Mouse (Mus musculus): Measurements from ENCODE around the gene Zfp740.
"Not testable (repeated sequence)": the region's sequence is repeated elsewhere in the genome, so short reads cannot be mapped to it uniquely, and the experiment has no call there.

Gene Zfp740

DNA sequence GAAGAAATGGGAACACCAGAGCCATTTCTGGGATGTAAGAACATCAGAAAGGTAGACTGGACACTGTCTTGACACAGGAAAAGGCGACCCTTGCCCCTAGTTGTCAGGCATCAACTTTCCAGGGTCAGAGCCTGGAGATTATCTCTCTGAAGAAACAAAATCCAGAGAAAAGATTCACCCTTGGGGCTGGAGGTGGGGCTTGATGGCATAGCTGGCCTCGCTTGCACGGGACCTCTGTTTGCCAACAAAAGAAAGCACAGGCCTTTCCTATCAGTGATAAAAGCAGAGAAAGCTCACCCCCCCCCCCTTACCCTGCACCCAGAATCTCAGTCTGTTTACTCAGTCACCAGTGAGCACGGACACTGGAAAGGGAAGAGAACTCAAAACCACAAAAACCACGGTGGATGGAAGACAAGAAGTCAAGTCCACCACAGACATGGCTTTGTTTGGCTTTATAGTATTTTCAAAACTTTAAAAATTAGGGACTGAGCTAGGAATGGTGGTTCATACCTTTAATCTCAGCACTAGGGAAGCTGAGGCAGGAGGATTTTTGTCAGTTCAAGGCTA is 10.1 kb upstream of the Zfp740 start:
- no peak for DNase-seq

DNA sequence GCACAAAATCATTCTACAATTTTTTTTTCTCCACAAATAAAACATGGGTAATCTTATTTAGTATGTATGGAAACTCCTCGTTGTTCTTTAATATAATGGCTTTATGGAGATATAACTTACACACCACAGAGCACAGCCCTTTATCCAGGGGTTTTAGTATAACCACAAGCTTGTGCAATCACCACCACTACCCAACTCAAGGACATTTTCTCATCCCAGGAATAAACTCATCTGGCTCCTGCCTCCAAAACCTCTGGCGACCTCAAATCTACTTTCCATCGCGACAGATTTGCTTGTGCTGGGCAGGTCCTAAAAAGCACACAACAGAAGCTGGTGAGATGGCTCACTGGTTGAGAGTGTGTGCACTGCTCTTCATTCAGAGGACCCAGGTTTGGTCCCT is 9.4 kb upstream of the Zfp740 start:
- DNase-seq, result no peak

DNA sequence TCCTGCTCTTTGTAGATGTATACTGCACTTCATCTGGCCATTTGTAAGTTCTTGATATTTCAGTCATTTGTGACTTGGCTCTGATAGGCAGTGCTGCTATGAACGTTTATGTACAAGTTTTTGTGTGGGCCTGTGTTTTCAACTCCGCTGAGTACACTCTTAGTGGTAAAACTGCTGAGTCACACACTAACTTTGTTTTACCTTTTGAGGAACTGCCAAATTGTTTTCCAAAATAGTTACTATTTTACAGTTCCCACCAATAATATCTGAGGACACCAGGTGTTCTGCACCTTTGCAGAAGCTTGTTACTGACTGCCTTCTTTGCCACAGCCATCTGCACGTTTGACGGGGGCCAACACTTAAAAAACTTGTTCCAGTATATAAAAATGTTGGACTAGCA is 8.6 kb upstream of the Zfp740 start:
- DNase-seq, result no peak

DNA sequence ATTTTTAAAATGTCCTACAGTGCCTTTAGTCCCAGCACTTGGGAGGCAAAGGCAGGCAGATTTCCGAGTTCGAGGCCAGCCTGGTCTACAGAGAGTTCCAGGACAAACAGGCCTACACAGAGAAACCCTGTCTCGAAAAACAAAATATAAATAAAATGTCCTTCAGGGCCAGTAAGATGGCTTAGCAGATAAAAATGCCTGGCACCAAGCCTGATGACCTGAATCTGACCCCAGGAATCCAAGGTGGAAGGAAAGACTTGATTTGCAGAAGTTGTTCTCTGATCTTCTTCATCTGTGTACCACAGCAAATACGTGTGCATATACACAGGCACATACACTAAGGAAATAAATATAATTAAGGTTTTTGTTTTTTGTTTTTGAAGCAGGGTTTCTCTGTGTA is 7.7 kb upstream of the Zfp740 start:
- no peak for DNase-seq

DNA sequence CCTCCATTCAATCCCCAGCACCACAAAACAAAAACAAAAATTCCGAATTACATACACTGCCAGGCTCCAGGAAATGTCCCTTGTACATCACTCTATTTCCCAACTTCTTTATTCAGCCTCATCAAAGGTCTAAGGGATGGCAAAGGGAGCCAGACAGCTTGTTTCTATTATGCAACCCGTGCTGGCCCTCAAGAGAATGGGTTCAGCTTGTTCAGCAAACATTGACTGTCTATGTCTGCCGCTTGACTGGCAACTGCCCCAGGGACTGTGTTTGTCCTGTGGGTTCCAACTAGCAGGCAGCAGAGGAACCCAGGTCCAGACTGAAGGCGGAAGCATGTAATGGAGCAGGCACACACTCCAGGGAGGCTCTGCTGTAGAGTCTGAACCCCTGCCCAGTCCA is 4.2 kb upstream of the Zfp740 start:
- DNase-seq, result no peak

DNA sequence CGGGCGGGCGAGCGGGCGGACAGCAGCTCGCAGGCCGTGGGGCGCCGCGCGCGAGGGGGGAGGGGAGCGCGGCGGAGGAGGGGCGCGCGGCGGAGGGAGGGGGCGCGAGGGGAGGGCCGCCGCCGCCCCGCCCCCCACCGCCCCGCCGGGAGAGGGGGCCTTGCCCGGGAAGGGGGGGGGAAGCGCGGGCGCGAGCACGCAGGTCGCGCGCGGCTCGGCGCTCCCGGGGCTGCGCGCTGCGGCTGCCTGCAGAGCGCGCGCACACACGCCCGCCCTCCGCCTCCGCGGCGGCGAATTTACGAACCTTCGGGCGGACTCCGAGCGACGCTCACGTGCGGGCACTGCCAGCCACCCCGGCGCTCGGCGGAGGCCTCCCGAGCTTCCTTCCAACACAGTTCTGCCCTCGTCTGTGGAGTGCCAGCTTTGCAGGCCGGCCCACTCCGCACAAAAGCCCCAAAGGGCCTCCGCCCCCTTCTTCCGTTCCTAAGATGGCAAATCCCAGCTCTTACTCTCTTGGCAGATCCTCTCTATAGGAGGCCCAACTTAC is 859 bp downstream of the Zfp740 start:
- peak; percentile 64 for DNase-seq

DNA sequence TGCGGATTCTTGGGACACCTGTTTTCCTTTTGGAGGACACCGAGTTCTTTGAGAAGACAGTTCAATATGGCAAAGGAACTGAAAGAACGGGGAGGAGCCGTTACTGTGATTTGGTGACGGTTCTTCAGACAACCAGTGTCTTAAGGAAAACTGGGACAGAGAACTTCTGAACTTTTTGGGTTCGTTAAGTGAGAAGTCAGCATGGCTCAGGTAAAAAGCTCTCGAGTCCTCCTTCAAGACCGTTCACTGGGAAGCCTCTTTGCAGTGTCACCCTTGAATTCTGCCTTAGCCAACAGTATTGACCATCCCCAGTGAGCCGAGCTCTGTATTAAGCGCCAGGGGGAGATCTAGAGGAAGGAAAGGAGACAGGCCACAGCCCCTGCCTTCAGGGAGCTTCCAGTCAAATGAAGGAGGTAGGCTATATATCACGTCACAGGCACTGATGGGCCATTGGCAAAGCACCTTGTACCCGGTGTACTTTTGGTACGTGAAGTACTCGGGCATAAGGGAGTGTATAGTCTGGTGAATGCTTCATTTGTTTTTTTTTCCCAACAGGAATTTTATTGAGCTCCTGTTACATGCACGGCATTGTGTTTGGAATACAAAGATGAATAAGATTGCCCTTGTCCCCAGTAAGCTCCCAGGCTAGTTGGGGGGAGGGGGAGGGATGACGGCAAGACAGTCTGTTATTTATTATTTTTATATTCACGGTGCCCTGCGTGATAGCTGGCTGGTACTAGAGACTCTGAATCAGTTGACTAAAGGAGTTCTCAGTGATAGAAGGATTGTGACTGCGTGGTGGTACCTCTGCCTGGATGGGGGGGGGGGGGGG is 1.8 kb downstream of the Zfp740 start, which contains the start of gene Csad:
Csad (minus strand) TSS at position 51 of the 832 bp plus-strand sequence.
- no peak for DNase-seq

DNA sequence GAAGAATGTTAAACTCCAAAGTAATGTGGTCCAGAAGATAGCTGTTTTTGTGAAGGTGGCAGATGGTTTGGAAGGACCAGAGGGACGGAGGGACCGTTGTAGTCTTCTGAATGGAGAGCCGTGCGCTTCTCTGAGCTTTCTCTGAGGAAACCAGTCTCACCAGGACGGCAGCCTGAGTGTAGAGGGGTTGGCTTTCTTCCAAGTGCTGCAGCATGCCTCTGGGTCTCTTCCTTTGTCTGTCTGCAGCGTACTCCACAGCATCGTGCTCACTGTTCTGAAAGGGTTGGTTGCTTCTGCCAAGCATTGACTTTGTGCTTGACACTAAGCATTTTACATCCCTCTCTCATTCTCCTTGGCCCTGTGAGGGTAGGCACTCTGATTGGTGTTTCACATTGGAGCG is 2.7 kb downstream of the Zfp740 start:
- DNase-seq, result peak; percentile 34

DNA sequence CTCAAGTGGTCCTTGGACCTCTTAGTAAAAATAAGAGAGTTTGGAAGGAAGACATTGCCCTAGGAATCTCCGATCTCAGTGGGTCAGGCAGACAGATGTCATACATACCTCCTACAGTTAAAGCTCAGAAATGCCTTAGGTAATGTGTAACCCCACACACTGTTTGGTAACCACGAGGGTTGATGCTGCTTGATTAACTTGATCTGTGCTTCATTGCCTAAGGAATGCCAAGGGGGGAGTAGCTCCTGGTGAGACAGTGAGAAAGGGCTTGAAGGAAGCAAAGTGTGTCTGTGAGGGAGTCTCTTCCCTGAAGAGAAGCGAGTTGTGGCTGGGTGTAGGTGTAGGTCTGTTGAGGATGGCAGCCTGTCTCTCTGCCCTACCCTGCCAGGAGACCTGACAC is 4.3 kb downstream of the Zfp740 start:
- DNase-seq, result no peak

DNA sequence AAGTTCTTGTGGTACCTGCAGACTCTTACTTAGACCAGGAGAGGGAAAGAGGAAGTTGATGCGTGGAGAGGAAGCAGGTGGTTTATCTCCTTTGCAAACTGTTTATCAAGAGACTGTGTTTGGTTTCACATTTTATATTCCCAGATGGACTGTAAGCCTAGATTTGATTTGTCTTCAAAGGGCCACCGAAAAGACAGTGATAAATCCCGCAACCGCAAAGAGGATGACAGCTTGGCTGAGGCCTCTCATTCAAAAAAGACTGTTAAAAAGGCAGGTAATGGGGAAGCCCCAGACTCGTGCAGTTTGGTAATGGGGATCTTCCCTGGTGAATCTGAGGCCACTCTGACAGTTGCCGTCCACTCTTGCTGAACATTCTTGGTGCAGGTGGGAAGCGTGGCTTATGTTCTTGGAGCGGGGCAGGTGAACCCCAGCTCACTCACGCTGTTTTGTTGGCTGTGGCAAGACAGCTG is 5.1 kb downstream of the Zfp740 start:
- no peak for DNase-seq

DNA sequence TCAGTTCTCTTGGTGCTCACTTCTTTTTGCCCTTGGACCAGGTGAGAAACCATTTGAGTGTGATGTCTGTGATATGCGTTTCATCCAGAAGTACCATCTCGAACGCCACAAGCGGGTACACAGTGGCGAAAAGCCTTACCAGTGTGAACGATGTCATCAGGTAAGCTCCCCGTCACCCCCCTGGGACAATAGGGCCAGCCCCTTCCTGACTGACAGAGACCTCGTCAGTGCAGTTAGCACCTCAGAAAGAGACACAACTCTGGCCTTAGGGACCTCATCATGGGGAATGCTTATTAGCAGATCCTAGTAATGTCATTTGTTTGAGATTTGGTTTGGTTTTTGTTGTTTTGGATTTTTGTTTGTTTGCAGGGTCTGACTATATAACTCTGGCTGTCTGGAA is 6.1 kb downstream of the Zfp740 start:
- no peak for DNase-seq

DNA sequence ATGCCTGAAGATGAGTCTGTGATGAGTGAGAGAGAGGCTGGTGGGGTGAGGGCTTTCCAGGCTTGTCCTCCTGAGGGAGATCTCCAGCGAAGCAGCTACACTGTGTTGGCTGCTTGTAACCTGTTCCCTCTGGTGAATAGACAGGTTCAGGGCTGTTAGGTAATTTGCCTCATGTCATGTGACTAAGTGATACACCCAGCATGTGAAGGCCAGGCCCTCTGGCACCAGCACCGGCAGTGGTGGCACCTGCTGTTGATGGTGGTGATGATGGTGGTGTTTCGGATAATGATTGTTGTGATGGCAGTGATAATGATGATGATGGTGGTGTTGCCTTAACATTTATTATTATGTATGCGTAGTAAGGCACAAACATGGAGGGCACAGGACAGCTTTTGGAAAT is 7.8 kb downstream of the Zfp740 start:
- DNase-seq, result no peak

DNA sequence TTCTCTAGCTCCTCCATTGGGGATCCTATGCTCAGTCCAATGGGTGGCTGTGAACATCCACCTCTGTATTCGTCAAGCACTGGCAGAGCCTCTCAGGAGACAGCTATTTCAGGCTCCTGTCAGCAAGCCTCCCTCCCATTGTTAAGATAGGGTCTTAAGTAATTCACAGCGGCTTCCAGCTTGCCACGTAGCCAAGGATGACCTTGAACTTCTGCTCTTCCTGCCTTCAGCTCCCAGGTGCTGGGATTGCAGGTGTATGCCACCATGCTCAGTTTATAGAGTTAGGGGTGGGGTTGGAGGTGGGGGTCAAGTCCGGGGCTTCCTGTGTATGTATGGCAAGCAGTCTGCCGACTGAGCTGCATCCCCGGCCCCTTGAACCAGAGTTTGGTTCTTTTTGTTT is 8.8 kb downstream of the Zfp740 start:
- no peak for DNase-seq

DNA sequence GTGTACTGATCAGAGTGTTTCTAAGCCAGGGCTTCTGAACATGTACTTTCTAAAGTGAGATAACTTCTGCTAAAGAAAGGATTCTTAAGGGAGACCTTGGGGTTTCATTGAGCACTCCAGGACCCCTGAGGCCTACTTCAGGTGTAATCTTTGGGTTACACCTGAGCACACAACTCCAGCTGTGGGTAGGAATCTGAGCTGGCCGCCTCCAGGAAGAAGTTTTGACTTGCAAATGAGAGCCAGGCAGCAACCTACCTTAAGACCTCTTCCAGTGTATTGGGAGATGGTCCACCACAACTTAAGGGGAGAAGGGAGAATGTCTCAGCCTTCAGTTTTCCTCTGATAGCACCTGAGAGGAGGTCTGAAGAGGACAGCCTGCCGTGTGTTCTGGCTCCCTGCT is 11.1 kb downstream of the Zfp740 start:
- DNase-seq, result no peak

DNA sequence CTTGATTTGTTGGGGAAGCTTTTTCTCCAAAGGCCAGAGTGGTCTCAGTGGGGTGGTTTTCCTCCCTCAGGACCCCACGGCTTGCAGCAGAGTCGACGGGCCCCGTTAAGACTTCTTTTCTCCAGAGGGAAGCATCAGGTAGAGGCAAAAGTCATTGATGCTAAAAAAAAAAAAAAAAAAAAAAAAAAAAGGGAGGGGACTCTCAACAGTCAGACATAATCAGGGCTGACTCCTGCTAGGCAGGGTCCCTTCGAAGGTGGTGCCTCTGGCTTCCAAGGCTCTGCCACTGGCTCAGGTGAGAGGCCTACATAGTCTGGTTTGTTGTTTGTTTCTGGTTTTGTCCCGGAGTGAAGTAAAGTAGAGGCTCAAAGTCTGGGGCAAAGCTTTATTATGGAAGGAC is 12.6 kb downstream of the Zfp740 start:
- no peak for DNase-seq

DNA sequence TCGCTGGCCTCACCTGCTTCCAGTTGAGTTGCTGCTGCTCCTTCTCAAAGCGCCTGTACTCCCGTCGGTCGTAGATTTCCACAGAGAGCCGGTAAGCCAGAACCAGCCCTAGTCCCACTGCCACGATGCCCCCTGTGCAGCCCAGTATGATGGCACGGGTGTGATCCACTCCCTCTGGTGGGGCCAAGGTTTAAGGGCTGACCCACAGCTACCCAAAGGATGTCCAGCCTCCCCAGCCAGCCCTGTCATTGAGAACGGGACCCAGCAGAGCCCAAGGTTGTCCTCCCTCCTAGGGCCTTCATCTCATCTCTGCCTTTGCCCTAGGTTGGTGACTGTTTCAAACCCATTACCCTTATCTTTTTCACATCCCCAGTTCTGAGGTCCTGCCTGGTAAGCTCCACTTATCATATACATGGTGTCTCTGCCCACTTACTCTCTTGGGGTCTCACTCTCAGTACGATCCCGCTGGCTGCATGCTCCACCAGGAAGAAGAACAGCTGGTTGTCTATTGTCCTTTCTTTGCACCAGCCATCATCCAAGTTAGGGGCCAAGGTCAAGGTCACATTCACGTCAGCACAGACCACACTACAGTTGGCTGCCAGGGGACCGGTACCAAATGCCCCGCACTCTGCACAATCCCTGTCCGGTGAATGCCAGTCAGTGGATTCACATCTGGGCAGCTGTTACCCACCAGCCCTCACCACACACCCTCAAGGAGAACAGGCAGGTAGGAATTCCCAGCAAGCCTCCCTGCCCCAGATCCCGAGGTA is 13.6 kb downstream of the Zfp740 start:
- DNase-seq, result no peak

DNA sequence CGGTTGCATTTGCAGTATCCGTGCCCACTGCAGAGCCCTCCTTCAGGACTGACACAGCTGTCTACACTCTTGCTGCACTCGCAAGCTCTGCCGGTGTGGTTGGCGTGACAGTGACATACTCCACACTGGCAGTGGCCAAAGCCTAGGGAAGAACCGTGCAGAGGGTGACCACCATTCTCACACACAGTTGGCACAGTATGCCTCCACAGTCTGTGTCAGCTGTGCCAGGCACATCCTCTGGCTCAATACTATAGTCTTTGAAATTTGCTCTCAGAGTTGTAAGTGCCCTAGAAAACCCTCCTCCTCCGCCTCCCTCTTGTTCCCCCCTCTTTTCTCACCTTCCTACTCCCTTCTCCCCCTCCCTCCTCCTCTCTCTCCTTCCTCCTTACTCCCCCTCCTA is 14.3 kb downstream of the Zfp740 start:
- DNase-seq, result no peak

DNA sequence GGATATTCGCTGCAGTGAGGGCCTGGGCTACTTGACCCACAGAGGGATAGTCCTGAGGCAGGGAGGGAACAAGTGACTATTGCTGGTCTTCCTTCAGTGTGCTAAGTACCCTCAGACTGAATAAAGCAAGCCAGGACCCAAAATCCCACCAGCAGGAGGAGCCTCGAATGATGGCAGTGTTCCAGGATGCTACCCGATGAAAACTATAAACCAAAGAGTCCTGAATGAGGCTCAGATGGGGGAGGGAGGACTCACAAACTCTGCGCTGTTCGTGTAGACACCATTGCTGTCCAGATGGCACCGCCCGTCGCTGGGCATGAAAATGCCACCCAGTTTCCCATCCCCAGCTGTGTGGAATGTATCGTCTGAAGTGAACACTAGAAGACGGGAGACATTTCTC is 19.3 kb downstream of the Zfp740 start:
- no peak for DNase-seq

DNA sequence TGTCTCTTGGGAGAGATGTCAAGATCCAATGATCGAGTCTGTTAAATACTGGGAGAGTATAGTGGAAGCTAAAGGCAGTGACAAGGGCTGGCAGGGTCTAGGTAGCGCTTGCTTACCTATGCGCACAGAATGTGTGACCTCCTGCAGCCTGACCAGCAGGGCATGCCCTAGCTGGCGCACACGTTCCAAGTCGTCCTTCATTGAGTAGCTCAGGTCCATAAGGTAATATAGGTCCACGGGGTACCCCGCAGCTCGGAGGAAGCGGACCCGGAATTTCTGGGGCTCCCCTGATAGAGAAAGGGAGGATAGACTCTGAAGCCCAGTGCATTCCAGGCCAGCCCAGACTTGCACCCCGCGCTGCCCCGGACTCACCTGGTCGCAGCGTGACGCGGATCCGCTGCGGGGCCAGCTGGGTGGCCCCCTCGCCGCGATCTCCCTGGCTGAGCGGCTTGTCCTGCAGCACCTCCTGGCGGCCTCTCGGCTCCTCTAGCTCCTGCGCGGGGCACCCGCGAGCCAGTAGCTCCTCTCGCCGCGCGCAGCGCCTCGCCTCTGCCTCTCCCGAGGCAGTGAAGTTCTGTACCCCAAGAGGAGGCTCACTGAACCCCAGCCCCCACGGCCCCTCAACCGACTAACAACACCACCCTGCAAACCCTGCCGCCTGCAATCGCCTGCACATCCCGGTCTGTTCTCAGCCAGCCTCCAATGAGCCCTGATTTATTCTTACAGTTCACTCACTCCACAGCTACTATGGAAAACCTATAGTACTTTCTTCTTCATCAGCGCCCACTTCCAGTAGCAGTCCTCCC is 21.3 kb downstream of the Zfp740 start:
- peak; percentile 80 for DNase-seq

DNA sequence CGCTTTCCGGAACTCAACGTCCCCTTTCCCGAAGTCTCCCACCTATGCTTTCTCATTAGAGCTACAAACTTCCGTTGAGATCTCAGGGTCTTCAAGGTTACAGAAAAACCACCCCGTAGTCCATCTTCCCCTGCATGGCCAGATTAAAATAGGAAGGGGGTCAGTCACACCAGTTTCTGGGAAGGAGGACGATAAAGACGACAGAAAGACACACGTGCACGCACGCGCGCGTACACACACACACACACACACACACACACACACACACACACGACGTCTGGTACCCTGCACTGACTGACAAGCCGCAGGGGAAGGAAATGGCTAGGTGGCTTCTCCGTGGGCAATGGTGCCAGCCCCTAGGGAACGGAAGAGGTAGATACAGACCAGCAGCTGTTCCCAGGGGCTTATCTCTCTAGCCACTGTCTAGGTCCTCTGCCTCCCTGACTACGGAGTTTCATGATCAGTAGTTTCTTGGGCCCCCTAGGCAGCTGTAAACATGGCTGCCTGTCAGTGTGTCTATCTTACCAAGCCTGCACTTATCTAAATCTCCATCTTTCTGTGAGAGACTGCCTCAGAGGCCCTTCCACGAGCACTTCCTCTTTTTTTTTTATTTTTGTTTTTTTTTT is 22.1 kb downstream of the Zfp740 start:
- no peak for DNase-seq

DNA sequence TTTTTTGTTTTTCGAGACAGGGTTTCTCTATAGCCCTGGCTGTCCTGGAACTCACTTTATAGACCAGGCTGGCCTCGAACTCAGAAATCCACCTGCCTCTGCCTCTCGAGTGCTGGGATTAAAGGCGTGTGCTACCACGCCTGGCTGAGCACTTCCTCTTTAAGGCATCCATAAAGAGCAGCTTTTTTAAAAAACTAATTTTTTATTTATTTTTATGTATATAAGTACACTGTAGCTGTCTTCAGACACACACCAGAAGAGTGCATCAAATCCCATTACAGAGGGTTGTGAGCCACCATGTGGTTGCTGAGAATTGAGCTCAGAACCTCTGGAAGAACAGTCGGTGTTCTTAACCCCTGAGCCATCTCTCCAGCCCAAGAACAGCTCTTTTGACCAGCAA is 22.6 kb downstream of the Zfp740 start:
- not testable (repeated sequence) for DNase-seq

All from cerebellum, adult 11 months (tissue).